ENCODE assay signal across 22 mouse cellular contexts in genomic region chr5:112367929-112368328, GRCm38 (mm10). TPM values are rescaled to one million over a fixed set of nuclear protein-coding genes. Genes with fewer than 3 reads are reported as not detected.
DNase-seq lines count a peak whose midpoint lies in the region; ATAC-seq and TF ChIP-seq lines count a peak whose summit lies in the region.
"Had no signal": no experiment of that assay in that cellular context is flagged by ENCODE, and none has a peak within 500 bp of the region (broad histone marks: within the 10 kb centered on the region; RNA-seq: fewer than 3 reads in every experiment).

No protein-coding gene starts in this region.

- ATAC-seq in hindbrain, embryonic 15.5 days (ENCODE audit: low FRiP score, low read depth) = no peak
- ATAC-seq in hindbrain, embryonic 14.5 days (ENCODE audit: low FRiP score) = no peak
- ATAC-seq in midbrain, embryonic 14.5 days (ENCODE audit: low FRiP score, low TSS enrichment) = no peak
- ATAC-seq: forebrain, embryonic 16.5 days; intestine, postnatal 0 days had no signal

- no peaks in the 10 kb centered on the region for H3K79me2 ChIP-seq in myocyte (ENCODE audit: control insufficient read depth, insufficient read depth)

- H3K4me2 ChIP-seq in hindbrain, embryonic 15.5 days = no peak overlapping the region
- H3K4me2 ChIP-seq in hindbrain, embryonic 14.5 days (replicated peaks) = no peak overlapping the region
- peak overlapping the region; percentile 39 for H3K4me2 ChIP-seq in myocyte (ENCODE audit: low read depth)
- no peak overlapping the region for H3K4me2 ChIP-seq in midbrain, embryonic 14.5 days (ENCODE audit: low read length)
- H3K4me2 ChIP-seq: embryonic facial prominence, embryonic 15.5 days; heart, embryonic 13.5 days; hindbrain, embryonic 12.5 days had no signal

- peaks cover 45% of the 10 kb centered on the region for H3K4me1 ChIP-seq in hindbrain, embryonic 15.5 days (replicated peaks)
- peaks cover 36% of the 10 kb centered on the region for H3K4me1 ChIP-seq in hindbrain, embryonic 14.5 days (replicated peaks; ENCODE audit: control insufficient read depth, insufficient read depth, low read length)
- peaks cover 37% of the 10 kb centered on the region for H3K4me1 ChIP-seq in midbrain, embryonic 14.5 days (ENCODE audit: control insufficient read depth, insufficient read depth, low read length)
- H3K4me1 ChIP-seq: embryonic facial prominence, embryonic 15.5 days; heart, embryonic 13.5 days had no signal

- H3ac ChIP-seq in myocyte (ENCODE audit: control insufficient read depth, insufficient read length) = no peak overlapping the region

- 0 out of 2 replicates have a peak overlapping the region, but pooled peaks have one; percentile 17 for H3K27ac ChIP-seq in hindbrain, embryonic 15.5 days (replicated peaks)
- H3K27ac ChIP-seq in hindbrain, embryonic 14.5 days = no peak overlapping the region
- H3K27ac ChIP-seq in midbrain, embryonic 14.5 days (replicated peaks; ENCODE audit: low read depth, low read length) = no peak overlapping the region
- H3K27ac ChIP-seq: embryonic facial prominence, embryonic 15.5 days; gastrocnemius, adult 2 months; heart, embryonic 13.5 days; hindbrain, embryonic 12.5 days had no signal

- H3K36me3 ChIP-seq in hindbrain, embryonic 15.5 days = peaks cover 35% of the 10 kb centered on the region
- peaks cover 45% of the 10 kb centered on the region for H3K36me3 ChIP-seq in hindbrain, embryonic 14.5 days (replicated peaks; ENCODE audit: control insufficient read depth, insufficient read depth)
- H3K36me3 ChIP-seq in myocyte (ENCODE audit: control insufficient read depth, insufficient read depth) = peaks cover 3% of the 10 kb centered on the region
- H3K36me3 ChIP-seq in midbrain, embryonic 14.5 days (ENCODE audit: control insufficient read depth, insufficient read depth, low read length) = peaks cover 61% of the 10 kb centered on the region

- no peaks in the 10 kb centered on the region for H3K27me3 ChIP-seq in hindbrain, embryonic 15.5 days
- no peaks in the 10 kb centered on the region for H3K27me3 ChIP-seq in hindbrain, embryonic 14.5 days (ENCODE audit: control insufficient read depth, insufficient read depth, low read length)
- no peaks in the 10 kb centered on the region for H3K27me3 ChIP-seq in myocyte (ENCODE audit: control insufficient read depth, insufficient read depth, insufficient read length)
- H3K27me3 ChIP-seq in midbrain, embryonic 14.5 days (ENCODE audit: control insufficient read depth, insufficient read depth, low read length) = no peaks in the 10 kb centered on the region
- H3K27me3 ChIP-seq: CH12.LX; embryonic facial prominence, embryonic 15.5 days; heart, embryonic 13.5 days had no signal

- no peak overlapping the region for H3K9ac ChIP-seq in hindbrain, embryonic 15.5 days
- no peak overlapping the region for H3K9ac ChIP-seq in hindbrain, embryonic 14.5 days
- H3K9ac ChIP-seq in midbrain, embryonic 14.5 days (replicated peaks; ENCODE audit: low read length) = no peak overlapping the region
- H3K9ac ChIP-seq: embryonic facial prominence, embryonic 15.5 days; heart, embryonic 13.5 days; hindbrain, embryonic 12.5 days had no signal

- DNase-seq in hindbrain, embryonic 14.5 days (ENCODE audit: low spot score) = no peak
- peak; percentile 62 for DNase-seq in right cerebral cortex, adult 18-20 months
- DNase-seq in right cerebral cortex, postnatal 10 days (ENCODE audit: low spot score in 2 of 2) = no peak
- DNase-seq in Muller cell, postnatal 12 days (ENCODE audit: inconsistent ontology term) = peak; percentile 83
- no peak for DNase-seq in midbrain, embryonic 14.5 days
- DNase-seq in heart, adult 9 months (ENCODE audit: low spot score in 2 of 2) = no peak
- DNase-seq: adrenal gland, postnatal 14 days; embryo, embryonic 11 days; gastrocnemius, adult 2 months; gastrocnemius, postnatal 25 days; heart, postnatal 36 days had no signal

- H3K4me3 ChIP-seq in hindbrain, embryonic 15.5 days = no peak overlapping the region
- no peak overlapping the region for H3K4me3 ChIP-seq in hindbrain, embryonic 14.5 days (replicated peaks; ENCODE audit: low read length)
- no peak overlapping the region for H3K4me3 ChIP-seq in myocyte
- H3K4me3 ChIP-seq in midbrain, embryonic 14.5 days (replicated peaks; ENCODE audit: low read depth, low read length) = no peak overlapping the region
- H3K4me3 ChIP-seq: embryonic facial prominence, embryonic 15.5 days; erythroblast, embryonic 14.5 days; forebrain, embryonic 10.5 days; gastrocnemius, adult 2 months; heart, embryonic 13.5 days; hindbrain, embryonic 12.5 days had no signal

- TF ChIP-seq POLR2A in myocyte (IDR thresholded peaks at IDR 0.05; ENCODE audit: insufficient read length, low read depth) = no peak

- 87% methylated on average over 12 of the region's 12 CpGs for WGBS in hindbrain, embryonic 15.5 days
- 90% methylated on average over 12 of the region's 12 CpGs for WGBS in hindbrain, embryonic 14.5 days
- WGBS in midbrain, embryonic 14.5 days = 91% methylated on average over 12 of the region's 12 CpGs

- no peaks in the 10 kb centered on the region for H3K9me3 ChIP-seq in hindbrain, embryonic 15.5 days
- H3K9me3 ChIP-seq in hindbrain, embryonic 14.5 days (ENCODE audit: control insufficient read depth, low read length) = no peaks in the 10 kb centered on the region
- no peaks in the 10 kb centered on the region for H3K9me3 ChIP-seq in midbrain, embryonic 14.5 days (ENCODE audit: control insufficient read depth, low read length)
- H3K9me3 ChIP-seq: embryonic facial prominence, embryonic 15.5 days; forebrain, embryonic 10.5 days; heart, embryonic 13.5 days; hindbrain, embryonic 12.5 days had no signal

TF ChIP-seq in myocyte, 11 proteins besides CTCF, POLR2A, EP300 and RAD21:
- TF ChIP-seq REST (IDR thresholded peaks at IDR 0.05; ENCODE audit: insufficient read depth, insufficient read length) (peak; percentile 18), TCF3 (IDR thresholded peaks at IDR 0.05; ENCODE audit: insufficient read length, low read depth) (no peak)
TF ChIP-seq in myocyte: peak in this region for 1.

RNA-seq across cellular contexts. Expression of gene Gm6583, which starts 12.1 kb away (rescaled TPM):
- polyA plus RNA-seq in hindbrain, embryonic 15.5 days (2015; fragmentation: Nextera tagmentation; extraction: Ambion mirVana) = 0.10 and 0.25 TPM in 2 replicates
- polyA plus RNA-seq in hindbrain, embryonic 14.5 days (2014; fragmentation: Nextera tagmentation; extraction: Ambion mirVana) = 0.13 and 0.14 TPM in 2 replicates
- 0.04 TPM for polyA plus RNA-seq in myocyte (2012; fragmentation: generic; extraction: Trizol)
- polyA plus RNA-seq in midbrain, embryonic 14.5 days (2014; fragmentation: Nextera tagmentation; extraction: Ambion mirVana) = 0.12 and 0.26 TPM in 2 replicates
- polyA plus RNA-seq: heart, postnatal 0 days had no signal

RNA-seq across cellular contexts. Expression of gene Hps4, which starts 25.0 kb away (rescaled TPM):
- 42.0 and 42.7 TPM in 2 replicates for polyA plus RNA-seq in hindbrain, embryonic 15.5 days (2015; fragmentation: Nextera tagmentation; extraction: Ambion mirVana)
- polyA plus RNA-seq in hindbrain, embryonic 14.5 days (2014; fragmentation: Nextera tagmentation; extraction: Ambion mirVana) = 32.8 and 36.0 TPM in 2 replicates
- polyA plus RNA-seq in myocyte (2012; fragmentation: generic; extraction: Trizol) = 19.1 TPM
- 42.0 and 47.4 TPM in 2 replicates for polyA plus RNA-seq in midbrain, embryonic 14.5 days (2014; fragmentation: Nextera tagmentation; extraction: Ambion mirVana)

RNA-seq across cellular contexts. Expression of gene Srrd, which starts 25.1 kb away (rescaled TPM):
- polyA plus RNA-seq in hindbrain, embryonic 15.5 days (2015; fragmentation: Nextera tagmentation; extraction: Ambion mirVana) = 57.6 and 58.9 TPM in 2 replicates
- polyA plus RNA-seq in hindbrain, embryonic 14.5 days (2014; fragmentation: Nextera tagmentation; extraction: Ambion mirVana) = 60.4 and 62.5 TPM in 2 replicates
- 19.0 TPM for polyA plus RNA-seq in myocyte (2012; fragmentation: generic; extraction: Trizol)
- polyA plus RNA-seq in midbrain, embryonic 14.5 days (2014; fragmentation: Nextera tagmentation; extraction: Ambion mirVana) = 52.4 and 68.6 TPM in 2 replicates

RNA-seq across cellular contexts. Expression of gene Asphd2, which starts 26.7 kb away (rescaled TPM):
- polyA plus RNA-seq in hindbrain, embryonic 15.5 days (2015; fragmentation: Nextera tagmentation; extraction: Ambion mirVana) = 104 and 106 TPM in 2 replicates
- 79.3 and 85.9 TPM in 2 replicates for polyA plus RNA-seq in hindbrain, embryonic 14.5 days (2014; fragmentation: Nextera tagmentation; extraction: Ambion mirVana)
- 0.67 TPM for polyA plus RNA-seq in myocyte (2012; fragmentation: generic; extraction: Trizol)
- 91.5 and 103 TPM in 2 replicates for polyA plus RNA-seq in midbrain, embryonic 14.5 days (2014; fragmentation: Nextera tagmentation; extraction: Ambion mirVana)
- polyA plus RNA-seq: erythroblast, embryonic 14.5 days had no signal

RNA-seq across cellular contexts. Expression of gene Tfip11, which starts 41.8 kb away (rescaled TPM):
- 30.9 and 31.0 TPM in 2 replicates for polyA plus RNA-seq in hindbrain, embryonic 15.5 days (2015; fragmentation: Nextera tagmentation; extraction: Ambion mirVana)
- 24.9 and 26.4 TPM in 2 replicates for polyA plus RNA-seq in hindbrain, embryonic 14.5 days (2014; fragmentation: Nextera tagmentation; extraction: Ambion mirVana)
- 31.7 TPM for polyA plus RNA-seq in myocyte (2012; fragmentation: generic; extraction: Trizol)
- polyA plus RNA-seq in midbrain, embryonic 14.5 days (2014; fragmentation: Nextera tagmentation; extraction: Ambion mirVana) = 29.1 and 29.9 TPM in 2 replicates

Comparison
In these comparisons a context has a peak if more than half of its experiments do, and no peak if none do; other contexts are left out.
1. DNase-seq: peak in right cerebral cortex, adult 18-20 months (single experiment) and Muller cell, postnatal 12 days (single experiment); none in hindbrain, embryonic 14.5 days (single experiment), right cerebral cortex, postnatal 10 days (0 of 2), midbrain, embryonic 14.5 days (single experiment) and heart, adult 9 months (0 of 2).